Mouse (Mus musculus) E14TG2a.4 (cell line): ENCODE measurements at regions not wholly inside any gene's neighbourhood (a gene's known extent, or its start where the extent isn't known, plus 50 kb on each side); places are given as distances from the start of the nearest gene placed in this dataset.
"Not testable (repeated sequence)": the region's sequence is repeated elsewhere in the genome, so short reads cannot be mapped to it uniquely, and the experiment has no call there.

Experiments
- CTCF ChIP-seq: conservative IDR thresholded peaks from 2 replicates; pipeline ENCODE4 v1.5.1; 2014; ENCODE audit warnings: low read length
- NANOG ChIP-seq: IDR thresholded peaks from 2 replicates; pipeline ENCODE4 v1.6.1; 2014; ENCODE audit warnings: borderline replicate concordance, low read length, mixed read lengths
- POU5F1 ChIP-seq: IDR thresholded peaks from 2 replicates; pipeline ENCODE4 v1.6.1; 2014; ENCODE audit warnings: low read length, borderline replicate concordance

- not testable (repeated sequence) for TF ChIP-seq CTCF, POU5F1
- peak; percentile 32; the same call in 1 of the 2 replicates for TF ChIP-seq NANOG
Measured at GRCm38 (mm10) chr9:25849914-25850313, 368.6 kb downstream of the Eepd1 start.
